8 mouse cellular contexts compared by ENCODE assay signal in the genomic region with DNA sequence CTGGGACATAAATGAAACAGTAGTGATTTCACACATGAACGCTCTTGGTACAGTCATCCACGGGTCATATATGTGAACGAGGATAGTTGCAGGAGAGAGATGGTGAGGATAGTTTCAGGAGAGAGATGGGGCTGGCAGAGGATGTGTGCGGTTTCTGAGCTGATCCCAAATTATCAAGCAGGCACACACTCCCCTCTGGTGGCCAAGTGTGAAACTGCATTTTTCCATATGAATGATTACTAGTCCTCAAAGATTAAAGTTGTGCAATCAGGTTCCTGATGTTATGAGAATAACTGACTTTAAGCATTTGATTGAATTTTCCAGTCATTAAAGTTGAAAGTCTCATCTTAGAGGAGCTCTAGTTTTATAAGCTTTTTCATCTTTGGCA. TPM values are rescaled to one million over a fixed set of nuclear protein-coding genes. Genes with fewer than 3 reads are reported as not detected.
A peak's percentile ranks its signal among the peaks of the same experiment; 100 is the strongest.
DNase-seq lines count a peak whose midpoint lies in the region; ATAC-seq and TF ChIP-seq lines count a peak whose summit lies in the region.

No protein-coding gene starts in this region.

- 12% methylated on average over 4 of the region's 4 CpGs for WGBS in heart, embryonic 10.5 days
- WGBS in forebrain, embryonic 11.5 days: 19% methylated on average over 4 of the region's 4 CpGs
- WGBS in hindbrain, postnatal 0 days: 10% methylated on average over 4 of the region's 4 CpGs

- no peak overlapping the region for H3K4me2 ChIP-seq in forebrain, embryonic 11.5 days (ENCODE audit: low read depth, low read length, severe bottlenecking)
- no peak overlapping the region for H3K4me2 ChIP-seq in hindbrain, postnatal 0 days (ENCODE audit: low read depth, low read length)

- peaks cover under 1% of the 10 kb centered on the region; the same call in 1 of the 2 replicates for H3K36me3 ChIP-seq in heart, embryonic 10.5 days
- no peaks in the 10 kb centered on the region for H3K36me3 ChIP-seq in forebrain, embryonic 11.5 days (ENCODE audit: control insufficient read depth, insufficient read depth, low read length)
- H3K36me3 ChIP-seq in hindbrain, postnatal 0 days (ENCODE audit: insufficient read depth, low read length): no peaks in the 10 kb centered on the region

- no peak overlapping the region for H3K27ac ChIP-seq in heart, embryonic 10.5 days
- no peak overlapping the region for H3K27ac ChIP-seq in forebrain, embryonic 11.5 days (ENCODE audit: low read depth, low read length)
- H3K27ac ChIP-seq in hindbrain, postnatal 0 days: no peak overlapping the region

- no peaks in the 10 kb centered on the region for H3K27me3 ChIP-seq in heart, embryonic 10.5 days (ENCODE audit: insufficient read depth, poor library complexity, severe bottlenecking)
- no peaks in the 10 kb centered on the region for H3K27me3 ChIP-seq in forebrain, embryonic 11.5 days (ENCODE audit: control insufficient read depth, insufficient read depth, low read length)
- H3K27me3 ChIP-seq in hindbrain, postnatal 0 days (ENCODE audit: insufficient read depth, low read length): no peaks in the 10 kb centered on the region

- peak; percentile 80 for ATAC-seq in forebrain, embryonic 11.5 days (replicated peaks; ENCODE audit: low FRiP score)
- ATAC-seq in hindbrain, postnatal 0 days: peak; percentile 87

- H3K4me1 ChIP-seq in heart, embryonic 10.5 days: no peaks in the 10 kb centered on the region; the same call in 1 of the 2 replicates
- no peaks in the 10 kb centered on the region for H3K4me1 ChIP-seq in forebrain, embryonic 11.5 days (replicated peaks; ENCODE audit: control insufficient read depth, insufficient read depth, low read length)
- H3K4me1 ChIP-seq in hindbrain, postnatal 0 days (ENCODE audit: insufficient read depth, low read length): no peaks in the 10 kb centered on the region

- TF ChIP-seq CTCF in hindbrain, postnatal 0 days (IDR thresholded peaks at IDR 0.05; ENCODE audit: low read depth): peak; percentile 91

- H3K4me3 ChIP-seq in heart, embryonic 10.5 days: no peak overlapping the region
- H3K4me3 ChIP-seq in forebrain, embryonic 11.5 days (ENCODE audit: low read depth, low read length): no peak overlapping the region
- no peak overlapping the region for H3K4me3 ChIP-seq in hindbrain, postnatal 0 days (ENCODE audit: low read length)

- no peak overlapping the region for H3K9ac ChIP-seq in forebrain, embryonic 11.5 days (ENCODE audit: low read length)
- H3K9ac ChIP-seq in hindbrain, postnatal 0 days (replicated peaks; ENCODE audit: low read length): no peak overlapping the region

- DNase-seq in heart, adult 8-10 months (ENCODE audit: low spot score): peak; percentile 40
- no peak for DNase-seq in heart, embryonic 10.5 days (ENCODE audit: low spot score)
- DNase-seq in brain, adult 2 months (ENCODE audit: low read depth, low spot score): peak; percentile 81
- peak; percentile 81 for DNase-seq in forebrain, embryonic 11.5 days (ENCODE audit: low spot score)
- peak; percentile 90 for DNase-seq in hindbrain, postnatal 0 days (ENCODE audit: low spot score)
- peak; percentile 61 to 77 for DNase-seq in layer of hippocampus, postnatal 14 days (ENCODE audit: low spot score in 2 of 2)
- peak; percentile 66 for DNase-seq in lung, postnatal 14 days
- DNase-seq in retina, postnatal 7 days (ENCODE audit: low read depth, low spot score): peak; percentile 66

- no peaks in the 10 kb centered on the region for H3K9me3 ChIP-seq in heart, embryonic 10.5 days
- no peaks in the 10 kb centered on the region for H3K9me3 ChIP-seq in forebrain, embryonic 11.5 days (ENCODE audit: control insufficient read depth, low read length)
- H3K9me3 ChIP-seq in hindbrain, postnatal 0 days (ENCODE audit: low read length): no peaks in the 10 kb centered on the region

RNA-seq across cellular contexts. Expression of gene Tmem144, which starts 43.4 kb away (rescaled TPM):
- 10 to 100 TPM; 14.9 to 20.3 (median 16.1) TPM for total RNA-seq in heart, adult 8-10 months (2022)
- 7.9 and 11.4 TPM in 2 replicates for polyA plus RNA-seq in heart, embryonic 10.5 days (2016; fragmentation: Nextera tagmentation; extraction: Ambion mirVana)
- 3.5 and 4.2 TPM in 2 replicates for polyA plus RNA-seq in forebrain, embryonic 11.5 days (2014; fragmentation: Nextera tagmentation; extraction: Ambion mirVana)
- 2.6 and 2.7 TPM in 2 replicates for total RNA-seq in hindbrain, postnatal 0 days (2014; rRNA removed)
- 3.1 and 3.2 TPM in 2 replicates for polyA plus RNA-seq in hindbrain, postnatal 0 days (2015; fragmentation: Nextera tagmentation; extraction: Ambion mirVana)
- total RNA-seq in layer of hippocampus, postnatal 14 days (2021): 10 to 100 TPM; 16.9 to 18.7 TPM
